Mouse (Mus musculus): ENCODE measurements around the gene Dirc2. TPM values are rescaled to one million over a fixed set of nuclear protein-coding genes. Genes with fewer than 3 reads are reported as not detected.

Gene Dirc2
- polyA plus RNA-seq, 2 experiments: 20.5 to 22.9 TPM

DNA sequence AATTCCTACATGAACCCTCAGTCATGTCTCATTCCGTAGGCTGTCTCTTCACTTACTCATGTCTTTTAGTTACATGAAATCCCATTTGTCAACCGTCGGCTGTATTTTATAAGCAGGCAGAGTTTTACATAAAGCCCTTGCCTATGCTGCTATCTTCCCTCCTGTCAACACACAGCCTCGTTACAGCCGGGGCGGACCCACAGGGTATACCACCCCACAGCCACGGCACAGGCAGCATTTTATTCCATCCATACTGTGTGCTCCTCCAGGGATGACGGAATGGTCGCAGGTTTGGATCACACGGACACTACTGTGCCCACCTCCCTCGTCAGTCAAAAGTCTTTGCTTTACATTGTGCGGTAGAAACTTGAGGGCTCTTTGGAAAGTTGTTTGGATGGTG is 28.8 kb downstream of the Dirc2 start:
- no peak for ATAC-seq (ENCODE audit: low FRiP score, low read depth)
- Histone ChIP-seq H3K36me3 (ENCODE audit: control insufficient read depth, insufficient read depth, low read length) (no peaks in the 10 kb centered on the region), H3K4me1 (ENCODE audit: control insufficient read depth, insufficient read depth, low read length) (0 out of 2 replicates have a peak, but pooled peaks cover 9% of the 10 kb centered on the region), H3K27me3 (ENCODE audit: control insufficient read depth, insufficient read depth, low read length) (no peaks in the 10 kb centered on the region), H3K9ac (ENCODE audit: low read depth, low read length, severe bottlenecking) (no peak overlapping the region), H3K4me2 (replicated peaks; ENCODE audit: low read depth, low read length, severe bottlenecking) (no peak overlapping the region), H3K9me3 (ENCODE audit: control insufficient read depth, low read length) (no peaks in the 10 kb centered on the region), H3K27ac (replicated peaks; ENCODE audit: low read depth, low read length) (no peak overlapping the region), H3K4me3 (replicated peaks; ENCODE audit: low read length) (no peak overlapping the region)
- WGBS: 59% methylated on average over 12 of the region's 12 CpGs
- no peak for TF ChIP-seq POLR2A (IDR thresholded peaks at IDR 0.05; ENCODE audit: borderline replicate concordance, extremely low read depth, insufficient read depth, insufficient read length)
- DNase-seq (ENCODE audit: low spot score): no peak

DNA sequence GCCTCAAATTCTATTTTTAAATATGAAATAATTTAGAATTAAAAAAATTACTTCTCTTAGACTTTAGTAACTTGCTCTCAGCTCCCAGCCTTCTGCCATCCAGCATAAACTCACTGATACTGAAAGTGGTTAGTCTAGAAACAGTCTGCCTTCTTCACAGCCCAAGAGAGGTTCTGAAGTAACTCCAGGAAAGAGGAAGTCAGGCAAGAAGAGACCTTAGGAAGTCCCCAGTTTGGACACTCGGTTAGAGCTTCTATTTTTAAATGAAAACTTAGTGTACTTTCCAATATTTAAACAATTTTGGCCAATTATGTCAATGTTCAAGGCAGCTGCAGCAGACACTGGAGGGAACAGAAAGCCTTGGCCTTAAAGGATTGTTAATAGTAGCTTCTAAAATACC is 29.6 kb downstream of the Dirc2 start:
- H3K4me2 ChIP-seq (replicated peaks; ENCODE audit: low read depth, low read length, severe bottlenecking): no peak overlapping the region
- DNase-seq (ENCODE audit: low spot score) (no peak), ATAC-seq (ENCODE audit: low FRiP score, low read depth) (no peak)
- no peak for TF ChIP-seq POLR2A (IDR thresholded peaks at IDR 0.05; ENCODE audit: borderline replicate concordance, extremely low read depth, insufficient read depth, insufficient read length)
- no peaks in the 10 kb centered on the region for H3K27me3 ChIP-seq (ENCODE audit: control insufficient read depth, insufficient read depth, low read length)
- 60% methylated on average over 1 of the region's 1 CpGs for WGBS
- H3K4me3 ChIP-seq (replicated peaks; ENCODE audit: low read length): no peak overlapping the region
- no peak overlapping the region for H3K9ac ChIP-seq (ENCODE audit: low read depth, low read length, severe bottlenecking)
- H3K9me3 ChIP-seq (ENCODE audit: control insufficient read depth, low read length): no peaks in the 10 kb centered on the region
- H3K4me1 ChIP-seq (ENCODE audit: control insufficient read depth, insufficient read depth, low read length): 0 out of 2 replicates have a peak, but pooled peaks cover 9% of the 10 kb centered on the region
- H3K27ac ChIP-seq (replicated peaks; ENCODE audit: low read depth, low read length): no peak overlapping the region
- no peaks in the 10 kb centered on the region; the same call in 1 of the 2 replicates for H3K36me3 ChIP-seq (ENCODE audit: control insufficient read depth, insufficient read depth, low read length)

DNA sequence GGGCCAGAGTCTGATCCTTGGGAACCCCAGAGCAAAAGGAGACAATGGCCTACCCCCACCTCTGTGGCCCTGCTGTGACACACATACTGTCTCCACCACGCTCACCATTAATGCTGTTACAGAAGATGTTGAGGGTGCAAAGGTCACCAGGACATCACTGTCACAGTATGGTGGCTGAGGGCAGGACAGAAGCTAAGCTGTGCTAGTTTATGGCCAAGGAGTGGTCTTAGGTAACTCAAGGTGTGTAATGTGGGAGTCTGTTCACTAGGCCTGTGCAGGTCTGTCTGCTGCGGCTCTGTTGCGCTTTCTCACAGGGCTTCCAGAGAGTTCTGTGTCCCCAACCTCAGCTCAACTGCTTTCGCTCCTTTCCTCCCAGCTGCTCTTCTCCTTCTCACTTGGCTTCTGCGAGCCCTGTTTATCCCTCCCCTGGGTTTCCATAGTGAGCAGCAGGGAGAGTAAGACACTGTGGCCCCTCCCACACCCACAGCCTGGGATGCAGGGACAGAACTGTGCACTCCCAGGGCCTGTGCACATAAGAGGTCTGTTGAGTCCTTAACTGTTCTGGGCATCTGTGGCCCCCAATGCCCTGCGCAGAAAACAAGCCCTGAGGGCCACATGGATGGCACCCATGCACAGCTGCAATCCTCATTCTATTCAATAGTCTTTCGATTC is 30.9 kb downstream of the Dirc2 start:
- DNase-seq (ENCODE audit: low spot score) (no peak), ATAC-seq (ENCODE audit: low FRiP score, low read depth) (no peak)
- H3K27me3 ChIP-seq (ENCODE audit: control insufficient read depth, insufficient read depth, low read length): no peaks in the 10 kb centered on the region
- H3K9me3 ChIP-seq (ENCODE audit: control insufficient read depth, low read length): no peaks in the 10 kb centered on the region
- H3K4me3 ChIP-seq (replicated peaks; ENCODE audit: low read length): no peak overlapping the region
- 71% methylated on average over 7 of the region's 7 CpGs for WGBS
- no peak overlapping the region for H3K27ac ChIP-seq (replicated peaks; ENCODE audit: low read depth, low read length)
- no peak overlapping the region for H3K4me2 ChIP-seq (replicated peaks; ENCODE audit: low read depth, low read length, severe bottlenecking)
- H3K4me1 ChIP-seq (ENCODE audit: control insufficient read depth, insufficient read depth, low read length): 0 out of 2 replicates have a peak, but pooled peaks cover 9% of the 10 kb centered on the region
- H3K9ac ChIP-seq (ENCODE audit: low read depth, low read length, severe bottlenecking): no peak overlapping the region
- TF ChIP-seq POLR2A (IDR thresholded peaks at IDR 0.05; ENCODE audit: borderline replicate concordance, extremely low read depth, insufficient read depth, insufficient read length): no peak
- H3K36me3 ChIP-seq (ENCODE audit: control insufficient read depth, insufficient read depth, low read length): no peaks in the 10 kb centered on the region; the same call in 1 of the 2 replicates

DNA sequence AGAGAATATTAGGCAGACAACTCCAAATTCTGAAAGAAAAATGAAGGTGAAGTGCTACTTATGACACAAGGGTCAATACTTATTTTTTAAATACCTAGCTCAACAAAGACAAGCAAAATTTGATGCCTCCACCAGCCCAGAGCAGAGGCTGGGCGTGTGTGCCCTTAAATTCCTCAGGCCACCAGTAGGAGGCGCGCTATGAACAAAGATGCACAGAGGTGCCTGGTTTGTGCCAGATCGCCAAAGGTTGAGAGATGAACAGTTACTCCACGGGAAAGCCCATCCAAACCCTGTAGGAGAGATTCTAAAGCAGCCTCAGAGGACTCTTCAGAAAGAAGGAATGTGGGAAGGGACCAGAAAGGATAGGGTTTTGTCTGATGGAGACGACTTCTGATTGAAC is 35.1 kb downstream of the Dirc2 start:
- 16% methylated on average over 6 of the region's 6 CpGs for WGBS
- H3K9me3 ChIP-seq (ENCODE audit: control insufficient read depth, low read length): no peaks in the 10 kb centered on the region
- no peak overlapping the region for H3K4me2 ChIP-seq (replicated peaks; ENCODE audit: low read depth, low read length, severe bottlenecking)
- no peak overlapping the region for H3K4me3 ChIP-seq (replicated peaks; ENCODE audit: low read length)
- H3K27me3 ChIP-seq (ENCODE audit: control insufficient read depth, insufficient read depth, low read length): no peaks in the 10 kb centered on the region
- peaks cover 7% of the 10 kb centered on the region; the same call in 1 of the 2 replicates for H3K36me3 ChIP-seq (ENCODE audit: control insufficient read depth, insufficient read depth, low read length)
- no peak overlapping the region for H3K27ac ChIP-seq (replicated peaks; ENCODE audit: low read depth, low read length)
- no peak for TF ChIP-seq POLR2A (IDR thresholded peaks at IDR 0.05; ENCODE audit: borderline replicate concordance, extremely low read depth, insufficient read depth, insufficient read length)
- ATAC-seq (ENCODE audit: low FRiP score, low read depth) (no peak), DNase-seq (ENCODE audit: low spot score) (peak; percentile 34)
- no peak overlapping the region for H3K9ac ChIP-seq (ENCODE audit: low read depth, low read length, severe bottlenecking)
- H3K4me1 ChIP-seq (ENCODE audit: control insufficient read depth, insufficient read depth, low read length): 0 out of 2 replicates have a peak, but pooled peaks cover 5% of the 10 kb centered on the region

DNA sequence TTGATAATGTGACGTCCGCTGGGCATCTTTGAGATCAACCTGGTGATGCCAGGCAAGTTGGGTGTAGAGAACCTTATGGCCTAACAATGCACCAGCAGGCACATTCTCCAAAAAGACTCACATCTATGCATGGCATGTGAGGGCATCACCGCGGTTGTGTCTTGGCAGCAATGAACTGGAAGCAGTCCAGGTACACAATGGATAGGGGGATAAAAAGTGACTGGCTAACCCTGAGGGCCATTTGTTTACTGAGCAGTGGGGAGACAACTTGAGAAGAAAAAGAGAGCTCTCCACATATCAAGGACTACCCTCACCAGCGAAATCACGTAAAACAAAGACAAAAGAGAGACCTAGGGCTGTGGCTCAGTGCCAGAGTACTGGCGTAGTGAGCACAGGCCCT is 37.1 kb downstream of the Dirc2 start:
- no peak for TF ChIP-seq POLR2A (IDR thresholded peaks at IDR 0.05; ENCODE audit: borderline replicate concordance, extremely low read depth, insufficient read depth, insufficient read length)
- Histone ChIP-seq H3K36me3 (ENCODE audit: control insufficient read depth, insufficient read depth, low read length) (peaks cover 7% of the 10 kb centered on the region; the same call in 1 of the 2 replicates), H3K4me3 (replicated peaks; ENCODE audit: low read length) (no peak overlapping the region), H3K9me3 (ENCODE audit: control insufficient read depth, low read length) (no peaks in the 10 kb centered on the region), H3K4me2 (replicated peaks; ENCODE audit: low read depth, low read length, severe bottlenecking) (no peak overlapping the region), H3K27me3 (ENCODE audit: control insufficient read depth, insufficient read depth, low read length) (no peaks in the 10 kb centered on the region), H3K27ac (replicated peaks; ENCODE audit: low read depth, low read length) (no peak overlapping the region), H3K9ac (ENCODE audit: low read depth, low read length, severe bottlenecking) (no peak overlapping the region), H3K4me1 (ENCODE audit: control insufficient read depth, insufficient read depth, low read length) (no peaks in the 10 kb centered on the region)
- DNase-seq (ENCODE audit: low spot score): no peak
- no peak for ATAC-seq (ENCODE audit: low FRiP score, low read depth)
- 92% methylated on average over 7 of the region's 7 CpGs for WGBS
